Mouse (Mus musculus): Measurements from ENCODE around the gene Serinc5.

DNA sequence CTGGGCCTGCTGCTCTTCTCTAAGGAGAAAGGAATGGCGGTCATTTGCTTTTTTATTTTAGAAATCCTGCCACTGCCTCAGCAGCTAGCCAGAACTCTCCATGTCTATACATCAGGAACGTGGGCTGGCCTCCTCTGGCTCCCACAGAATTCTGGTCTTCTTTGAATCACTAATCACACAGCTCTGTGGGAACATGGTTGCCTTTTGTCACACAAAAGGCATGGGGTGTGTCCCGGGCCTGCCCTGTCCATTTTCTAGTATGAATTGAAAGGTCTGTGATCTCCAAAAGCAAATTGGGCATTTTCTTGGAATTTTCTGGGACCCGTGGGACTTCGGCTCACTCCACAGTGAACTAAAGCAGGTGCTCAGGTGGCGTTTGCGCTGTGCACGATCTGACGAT lies 87.9 kb downstream of the Serinc5 start:
- no peak for TF ChIP-seq CTCF (conservative IDR thresholded peaks at IDR 0.05; ENCODE audit: insufficient read depth, insufficient read length, low read depth, low read length)
- no peak for TF ChIP-seq POLR2A (IDR thresholded peaks at IDR 0.05; ENCODE audit: low read depth, low read length)
